Mouse (Mus musculus): ENCODE data around the gene Npr2. TPM values are rescaled to one million over a fixed set of nuclear protein-coding genes. Genes with fewer than 3 reads are reported as not detected.
A peak's percentile ranks its signal among the peaks of the same experiment; 100 is the strongest.
"Not testable (repeated sequence)": the region's sequence is repeated elsewhere in the genome, so short reads cannot be mapped to it uniquely, and the experiment has no call there.

The Npr2 gene
- total RNA-seq (2021) = 10 to 100 TPM; 35.1 to 35.8 TPM

GRCm38 (mm10) chr4:43631046-43631955 lies at the start of gene Npr2:
Gene Npr2 (plus strand): TSS chr4:43631935.
- peak; percentile 72 for DNase-seq

- DNase-seq = no peak
Observed at GRCm38 (mm10) chr4:43582241-43582640, 49.5 kb upstream of the Npr2 start.

- no peak for DNase-seq
Observed at GRCm38 (mm10) chr4:43583421-43583820, 48.3 kb upstream of the Npr2 start.

GRCm38 (mm10) chr4:43584444-43585416 lies 47.0 kb upstream of the Npr2 start, which contains the start of gene Msmp:
Gene Msmp (minus strand): TSS chr4:43584494.
- DNase-seq = no peak

- no peak for DNase-seq
Observed at GRCm38 (mm10) chr4:43585682-43586081, 46.1 kb upstream of the Npr2 start.

- peak; percentile 36 for DNase-seq
Observed at GRCm38 (mm10) chr4:43586411-43586810, 45.3 kb upstream of the Npr2 start.

GRCm38 (mm10) chr4:43587681-43588080 lies 44.1 kb upstream of the Npr2 start:
- no peak for DNase-seq

GRCm38 (mm10) chr4:43591543-43591942 lies 40.2 kb upstream of the Npr2 start:
- no peak for DNase-seq

- no peak for DNase-seq
Observed at GRCm38 (mm10) chr4:43591961-43592360, 39.8 kb upstream of the Npr2 start.

GRCm38 (mm10) chr4:43593453-43593852 lies 38.3 kb upstream of the Npr2 start:
- no peak for DNase-seq

GRCm38 (mm10) chr4:43596597-43596996 lies 35.1 kb upstream of the Npr2 start:
- not testable (repeated sequence) for DNase-seq

GRCm38 (mm10) chr4:43598200-43598599 lies 33.5 kb upstream of the Npr2 start:
- DNase-seq = no peak

GRCm38 (mm10) chr4:43598650-43599380 lies 32.9 kb upstream of the Npr2 start:
- no peak for DNase-seq

GRCm38 (mm10) chr4:43600195-43600934 lies 31.4 kb upstream of the Npr2 start:
- DNase-seq = no peak

GRCm38 (mm10) chr4:43604099-43604498 lies 27.6 kb upstream of the Npr2 start:
- no peak for DNase-seq

GRCm38 (mm10) chr4:43604751-43605685 lies 26.7 kb upstream of the Npr2 start:
- no peak for DNase-seq

- no peak for DNase-seq
Observed at GRCm38 (mm10) chr4:43612534-43612933, 19.2 kb upstream of the Npr2 start.

- DNase-seq = peak; percentile 20
Observed at GRCm38 (mm10) chr4:43613060-43613730, 18.5 kb upstream of the Npr2 start.

- DNase-seq = no peak
Observed at GRCm38 (mm10) chr4:43620146-43620778, 11.5 kb upstream of the Npr2 start.

Measured in heart, postnatal 4 days (tissue).